Mouse (Mus musculus) spleen, adult 2 months (tissue): Measurements from ENCODE around the gene Mettl17.

Source experiments
- CTCF ChIP-seq: fragments of 200-500 bp; IDR thresholded peaks from 2 replicates; pipeline ENCODE4 v1.5.1; 2011; ENCODE audit warnings: mild to moderate bottlenecking, inconsistent platforms; ENCODE audit not compliant: insufficient read depth, insufficient read length, insufficient replicate concordance; ENCODE audit errors: extremely low read depth
- POLR2A ChIP-seq: fragments of 200-500 bp; IDR thresholded peaks from 2 replicates; pipeline ENCODE4 v1.6.1; 2011; ENCODE audit warnings: low read depth, low read length, inconsistent platforms

GRCm38 (mm10) chr14:51871741-51872140 is 12.9 kb upstream of the Mettl17 start:
- no peak for TF ChIP-seq POLR2A
- no peak for TF ChIP-seq CTCF
